Comparison of ENCODE assay signal across 21 mouse cellular contexts in genomic region chr9:27164957-27165356, GRCm38 (mm10). TPM values are rescaled to one million over a fixed set of nuclear protein-coding genes. Genes with fewer than 3 reads are reported as not detected.
A peak's percentile ranks its signal among the peaks of the same experiment; 100 is the strongest.
DNase-seq lines count a peak whose midpoint lies in the region; ATAC-seq and TF ChIP-seq lines count a peak whose summit lies in the region.
"Had no signal": no experiment of that assay in that cellular context is flagged by ENCODE, and none has a peak within 500 bp of the region (broad histone marks: within the 10 kb centered on the region; RNA-seq: fewer than 3 reads in every experiment).

No protein-coding gene starts in this region.

- ATAC-seq in forebrain, embryonic 12.5 days (ENCODE audit: low FRiP score): no peak
- ATAC-seq in forebrain, embryonic 14.5 days: no peak
- ATAC-seq in frontal cortex, adult (ENCODE audit: low TSS enrichment): no peak
- ATAC-seq: forebrain, postnatal 0 days; hindbrain, postnatal 0 days; Patski had no signal

- no peaks in the 10 kb centered on the region for H3K36me3 ChIP-seq in forebrain, embryonic 12.5 days (replicated peaks)
- H3K36me3 ChIP-seq in forebrain, embryonic 14.5 days (ENCODE audit: control insufficient read depth, insufficient read depth, low read length): no peaks in the 10 kb centered on the region
- no peaks in the 10 kb centered on the region for H3K36me3 ChIP-seq in ES-E14 (ENCODE audit: control insufficient read depth, insufficient read depth, low read length, poor library complexity, severe bottlenecking)
- H3K36me3 ChIP-seq: embryonic facial prominence, embryonic 12.5 days; G1E; heart, embryonic 13.5 days; hindbrain, embryonic 13.5 days had no signal

- H3K27ac ChIP-seq in forebrain, embryonic 12.5 days: peak overlapping the region; percentile 56; the same call in 1 of the 2 replicates
- no peak overlapping the region for H3K27ac ChIP-seq in forebrain, embryonic 14.5 days (ENCODE audit: low read depth, low read length)
- no peak overlapping the region for H3K27ac ChIP-seq in ES-E14 (ENCODE audit: insufficient read depth, low read depth, low read length, poor library complexity, severe bottlenecking)
- H3K27ac ChIP-seq: embryonic facial prominence, embryonic 12.5 days; heart, embryonic 13.5 days; hindbrain, embryonic 13.5 days; hindbrain, postnatal 0 days had no signal

- H3K4me1 ChIP-seq in forebrain, embryonic 12.5 days: peaks cover 4% of the 10 kb centered on the region; the same call in 1 of the 2 replicates
- peaks cover 3% of the 10 kb centered on the region; the same call in 1 of the 2 replicates for H3K4me1 ChIP-seq in forebrain, embryonic 14.5 days (ENCODE audit: control insufficient read depth, insufficient read depth, low read length)
- H3K4me1 ChIP-seq in ES-E14 (ENCODE audit: control insufficient read depth in 2 of 2, insufficient read depth in 2 of 2, low read length in 2 of 2, poor library complexity in 1 of 2): no peaks in the 10 kb centered on the region
- H3K4me1 ChIP-seq: embryonic facial prominence, embryonic 12.5 days; heart, embryonic 13.5 days; hindbrain, embryonic 13.5 days had no signal

- no peak overlapping the region for H3K9ac ChIP-seq in forebrain, embryonic 12.5 days
- H3K9ac ChIP-seq in forebrain, embryonic 14.5 days (ENCODE audit: low read length): no peak overlapping the region
- no peak overlapping the region for H3K9ac ChIP-seq in ES-E14 (ENCODE audit: insufficient read depth, low read depth, low read length, poor library complexity, severe bottlenecking)
- H3K9ac ChIP-seq: embryonic facial prominence, embryonic 12.5 days; forebrain, postnatal 0 days; heart, embryonic 13.5 days; hindbrain, embryonic 13.5 days had no signal

- DNase-seq in forebrain, embryonic 14.5 days (ENCODE audit: low spot score): no peak
- DNase-seq in ES-E14 (ENCODE audit: low read depth, low spot score) (peak; percentile 45), WW6 (ENCODE audit: low read depth, low spot score) (peak; percentile 42)
- no peak for DNase-seq in urinary bladder, postnatal 25 days (ENCODE audit: low spot score)
- DNase-seq: adrenal gland, postnatal 10 days; cerebellum, adult 11 months; cerebellum, adult 8-10 months; cerebellum, postnatal 25 days; forebrain, postnatal 0 days; gastrocnemius, postnatal 36 days; heart, adult 11 months; heart, postnatal 36 days had no signal

- H3K4me3 ChIP-seq in forebrain, embryonic 12.5 days (replicated peaks): no peak overlapping the region
- H3K4me3 ChIP-seq in forebrain, embryonic 14.5 days (ENCODE audit: low read depth, low read length): no peak overlapping the region
- no peak overlapping the region for H3K4me3 ChIP-seq in ES-E14 (ENCODE audit: insufficient read depth in 1 of 2, low read depth in 1 of 2, low read length in 2 of 2, poor library complexity in 1 of 2, severe bottlenecking in 1 of 2)
- H3K4me3 ChIP-seq: embryonic facial prominence, embryonic 12.5 days; heart, embryonic 13.5 days; hindbrain, embryonic 13.5 days had no signal

- in situ Hi-C loops in ES-E14 (cut with MboI; ENCODE audit: low sequenced_read_pairs in 2 of 2, unreplicated experiment in 2 of 2): no loop called here

- H3K27me3 ChIP-seq in forebrain, embryonic 12.5 days: no peaks in the 10 kb centered on the region
- no peaks in the 10 kb centered on the region for H3K27me3 ChIP-seq in forebrain, embryonic 14.5 days (replicated peaks; ENCODE audit: control insufficient read depth, insufficient read depth, low read length)
- H3K27me3 ChIP-seq: CH12.LX; embryonic facial prominence, embryonic 12.5 days; heart, embryonic 13.5 days; hindbrain, embryonic 13.5 days; Patski had no signal

- no peaks in the 10 kb centered on the region for H3K9me3 ChIP-seq in forebrain, embryonic 12.5 days
- H3K9me3 ChIP-seq in forebrain, embryonic 14.5 days (replicated peaks; ENCODE audit: control insufficient read depth, low read length): no peaks in the 10 kb centered on the region
- no peaks in the 10 kb centered on the region for H3K9me3 ChIP-seq in ES-E14 (ENCODE audit: control insufficient read depth, insufficient read depth, low read depth, low read length)
- H3K9me3 ChIP-seq: embryonic facial prominence, embryonic 12.5 days; G1E; heart, embryonic 13.5 days; hindbrain, embryonic 13.5 days had no signal

- 5% methylated on average over 2 of the region's 2 CpGs for WGBS in forebrain, embryonic 12.5 days
- 3% methylated on average over 2 of the region's 2 CpGs for WGBS in forebrain, embryonic 14.5 days

- H3K4me2 ChIP-seq in forebrain, embryonic 12.5 days: no peak overlapping the region
- H3K4me2 ChIP-seq in forebrain, embryonic 14.5 days (ENCODE audit: low read length): no peak overlapping the region
- H3K4me2 ChIP-seq: embryonic facial prominence, embryonic 12.5 days; heart, embryonic 13.5 days; hindbrain, embryonic 13.5 days had no signal

TF ChIP-seq in ES-E14, 5 proteins besides CTCF, POLR2A, EP300 and RAD21:
- no peak for TF ChIP-seq HCFC1 (IDR thresholded peaks at IDR 0.05; ENCODE audit: borderline replicate concordance, insufficient read depth, low read length)
- TF ChIP-seq CHD2 (IDR thresholded peaks at IDR 0.05; ENCODE audit: low read depth, low read length): no peak
- no peak for TF ChIP-seq ZC3H11A (IDR thresholded peaks at IDR 0.05; ENCODE audit: borderline replicate concordance, low read depth, low read length)
- TF ChIP-seq MAFK (IDR thresholded peaks at IDR 0.05; ENCODE audit: insufficient read depth, low read depth, low read length): no peak
- no peak for TF ChIP-seq ZNF384 (IDR thresholded peaks at IDR 0.05; ENCODE audit: low read depth, low read length)

RNA-seq across cellular contexts. Expression of gene Jam3, which starts 9.7 kb away (rescaled TPM):
- polyA plus RNA-seq in forebrain, embryonic 12.5 days (2016; fragmentation: Nextera tagmentation; extraction: Ambion mirVana): 146 and 155 TPM in 2 replicates
- 66.6 and 72.1 TPM in 2 replicates for polyA plus RNA-seq in forebrain, embryonic 14.5 days (2014; fragmentation: Nextera tagmentation; extraction: Ambion mirVana)
- total RNA-seq in ES-E14 (2012; rRNA removed): 29.7 and 30.8 TPM in 2 replicates
- total RNA-seq: G1E had no signal
- polyA plus RNA-seq: G1E had no signal

Comparison
In these comparisons a context has a peak if more than half of its experiments do, and no peak if none do; other contexts are left out.
1. DNase-seq: peak in ES-E14 (single experiment) and WW6 (single experiment); none in forebrain, embryonic 14.5 days (single experiment) and urinary bladder, postnatal 25 days (single experiment).